Mouse (Mus musculus): ENCODE data around the gene Il18r1. TPM values are rescaled to one million over a fixed set of nuclear protein-coding genes. Genes with fewer than 3 reads are reported as not detected.

Il18r1 gene
- total and polyA plus RNA-seq, 3 experiments = 0.45 to 0.76 TPM; not detected in 1

- Histone ChIP-seq H3K36me3 (replicated peaks) (peaks cover 15% of the 10 kb centered on the region), H3K4me1 (ENCODE audit: insufficient read depth, low read depth, low read length) (peaks cover 84% of the 10 kb centered on the region), H3K9me3 (replicated peaks) (no peaks in the 10 kb centered on the region), H3K27me3 (ENCODE audit: insufficient read depth, low read length) (no peaks in the 10 kb centered on the region), H3K4me3 (ENCODE audit: low read depth, low read length) (peak within 1 kb of the TSS; percentile 73)
- peak; percentile 86 for ATAC-seq (ENCODE audit: extremely low read depth, insufficient number of reproducible peaks, low FRiP score, poor library complexity, severe bottlenecking)
- peak; percentile 74 for DNase-seq (ENCODE audit: low spot score)
- TF ChIP-seq CTCF (IDR thresholded peaks at IDR 0.05; ENCODE audit: low read depth, low read length) = no peak
- TF ChIP-seq TAL1 (conservative IDR thresholded peaks at IDR 0.05; ENCODE audit: low read depth, low read length) = peak; percentile 99
- no peak for TF ChIP-seq GATA1 (IDR thresholded peaks at IDR 0.05; ENCODE audit: borderline replicate concordance, low read length)
- TF ChIP-seq GATA2 (IDR thresholded peaks at IDR 0.05; ENCODE audit: borderline replicate concordance, low read depth, low read length) = 0 out of 2 replicates have a peak, but pooled peaks have one; percentile 39
Measured at GRCm38 (mm10) chr1:40428910-40429675, 36.3 kb upstream of the Il18r1 start, which contains the start of gene Il1rl1. Il1rl1 (plus strand) TSS chr1:40429570.

GRCm38 (mm10) chr1:40430143-40430834 is 35.1 kb upstream of the Il18r1 start:
- H3K4me1 ChIP-seq (ENCODE audit: insufficient read depth, low read depth, low read length) = peaks cover 79% of the 10 kb centered on the region
- no peak for ATAC-seq (ENCODE audit: extremely low read depth, insufficient number of reproducible peaks, low FRiP score, poor library complexity, severe bottlenecking)
- DNase-seq (ENCODE audit: low spot score) = no peak
- no peaks in the 10 kb centered on the region for H3K9me3 ChIP-seq (replicated peaks)
- TF ChIP-seq POLR2AphosphoS5 (IDR thresholded peaks at IDR 0.05; ENCODE audit: insufficient replicate concordance, low read depth, low read length) (no peak), GATA2 (IDR thresholded peaks at IDR 0.05; ENCODE audit: borderline replicate concordance, low read depth, low read length) (no peak), GATA1 (IDR thresholded peaks at IDR 0.05; ENCODE audit: borderline replicate concordance, low read length) (no peak), TAL1 (conservative IDR thresholded peaks at IDR 0.05; ENCODE audit: low read depth, low read length) (no peak), CTCF (IDR thresholded peaks at IDR 0.05; ENCODE audit: low read depth, low read length) (no peak)
- peaks cover 20% of the 10 kb centered on the region for H3K36me3 ChIP-seq (replicated peaks)
- H3K27me3 ChIP-seq (ENCODE audit: insufficient read depth, low read length) = no peaks in the 10 kb centered on the region
- peak overlapping the region; percentile 73 for H3K4me3 ChIP-seq (ENCODE audit: low read depth, low read length)

- DNase-seq (ENCODE audit: low spot score) = no peak
Measured at GRCm38 (mm10) chr1:40432169-40432568, 33.2 kb upstream of the Il18r1 start.

GRCm38 (mm10) chr1:40435936-40436335 is 29.4 kb upstream of the Il18r1 start:
- no peak for ATAC-seq (ENCODE audit: extremely low read depth, insufficient number of reproducible peaks, low FRiP score, poor library complexity, severe bottlenecking)
- H3K36me3 ChIP-seq (replicated peaks) = peaks cover 55% of the 10 kb centered on the region
- no peaks in the 10 kb centered on the region for H3K9me3 ChIP-seq (replicated peaks)
- TF ChIP-seq CTCF (IDR thresholded peaks at IDR 0.05; ENCODE audit: low read depth, low read length) = no peak
- TF ChIP-seq GATA2 (IDR thresholded peaks at IDR 0.05; ENCODE audit: borderline replicate concordance, low read depth, low read length) = no peak
- no peak for TF ChIP-seq POLR2AphosphoS5 (IDR thresholded peaks at IDR 0.05; ENCODE audit: insufficient replicate concordance, low read depth, low read length)
- TF ChIP-seq GATA1 (IDR thresholded peaks at IDR 0.05; ENCODE audit: borderline replicate concordance, low read length) = no peak
- no peak for TF ChIP-seq TAL1 (conservative IDR thresholded peaks at IDR 0.05; ENCODE audit: low read depth, low read length)
- no peaks in the 10 kb centered on the region for H3K27me3 ChIP-seq (ENCODE audit: insufficient read depth, low read length)
- no peak overlapping the region for H3K4me3 ChIP-seq (ENCODE audit: low read depth, low read length)
- no peak for DNase-seq (ENCODE audit: low spot score)
- H3K4me1 ChIP-seq (ENCODE audit: insufficient read depth, low read depth, low read length) = peaks cover 74% of the 10 kb centered on the region

More at GRCm38 (mm10) chr1:40432169-40432568, 33.2 kb upstream of the Il18r1 start:
- Histone ChIP-seq H3K27me3 (ENCODE audit: insufficient read depth, low read length) (no peaks in the 10 kb centered on the region), H3K4me1 (ENCODE audit: insufficient read depth, low read depth, low read length) (peaks cover 83% of the 10 kb centered on the region), H3K4me3 (ENCODE audit: low read depth, low read length) (no peak overlapping the region; the same call in 1 of the 2 replicates), H3K9me3 (replicated peaks) (no peaks in the 10 kb centered on the region), H3K36me3 (replicated peaks) (peaks cover 34% of the 10 kb centered on the region)
- ATAC-seq (ENCODE audit: extremely low read depth, insufficient number of reproducible peaks, low FRiP score, poor library complexity, severe bottlenecking) = no peak
- TF ChIP-seq GATA1 (IDR thresholded peaks at IDR 0.05; ENCODE audit: borderline replicate concordance, low read length) (no peak), POLR2AphosphoS5 (IDR thresholded peaks at IDR 0.05; ENCODE audit: insufficient replicate concordance, low read depth, low read length) (no peak), GATA2 (IDR thresholded peaks at IDR 0.05; ENCODE audit: borderline replicate concordance, low read depth, low read length) (no peak), TAL1 (conservative IDR thresholded peaks at IDR 0.05; ENCODE audit: low read depth, low read length) (no peak), CTCF (IDR thresholded peaks at IDR 0.05; ENCODE audit: low read depth, low read length) (no peak)

- Histone ChIP-seq H3K27me3 (ENCODE audit: insufficient read depth, low read length) (no peaks in the 10 kb centered on the region), H3K9me3 (replicated peaks) (no peaks in the 10 kb centered on the region), H3K4me3 (ENCODE audit: low read depth, low read length) (peak overlapping the region; percentile 47; the same call in 1 of the 2 replicates), H3K4me1 (ENCODE audit: insufficient read depth, low read depth, low read length) (peaks cover 68% of the 10 kb centered on the region), H3K36me3 (replicated peaks) (peaks cover 66% of the 10 kb centered on the region)
- TF ChIP-seq GATA1 (IDR thresholded peaks at IDR 0.05; ENCODE audit: borderline replicate concordance, low read length) (no peak), POLR2AphosphoS5 (IDR thresholded peaks at IDR 0.05; ENCODE audit: insufficient replicate concordance, low read depth, low read length) (no peak), TAL1 (conservative IDR thresholded peaks at IDR 0.05; ENCODE audit: low read depth, low read length) (peak; percentile 68), GATA2 (IDR thresholded peaks at IDR 0.05; ENCODE audit: borderline replicate concordance, low read depth, low read length) (no peak), CTCF (IDR thresholded peaks at IDR 0.05; ENCODE audit: low read depth, low read length) (no peak)
- DNase-seq (ENCODE audit: low spot score) (peak; percentile 44), ATAC-seq (ENCODE audit: extremely low read depth, insufficient number of reproducible peaks, low FRiP score, poor library complexity, severe bottlenecking) (peak; percentile 79)
Measured at GRCm38 (mm10) chr1:40437340-40437739, 28.0 kb upstream of the Il18r1 start.

- H3K9me3 ChIP-seq (replicated peaks) = no peaks in the 10 kb centered on the region
- peaks cover 70% of the 10 kb centered on the region for H3K36me3 ChIP-seq (replicated peaks)
- DNase-seq (ENCODE audit: low spot score) = no peak
- no peaks in the 10 kb centered on the region for H3K27me3 ChIP-seq (ENCODE audit: insufficient read depth, low read length)
- ATAC-seq (ENCODE audit: extremely low read depth, insufficient number of reproducible peaks, low FRiP score, poor library complexity, severe bottlenecking) = no peak
- TF ChIP-seq GATA1 (IDR thresholded peaks at IDR 0.05; ENCODE audit: borderline replicate concordance, low read length) = no peak
- no peak for TF ChIP-seq TAL1 (conservative IDR thresholded peaks at IDR 0.05; ENCODE audit: low read depth, low read length)
- no peak for TF ChIP-seq GATA2 (IDR thresholded peaks at IDR 0.05; ENCODE audit: borderline replicate concordance, low read depth, low read length)
- no peak for TF ChIP-seq POLR2AphosphoS5 (IDR thresholded peaks at IDR 0.05; ENCODE audit: insufficient replicate concordance, low read depth, low read length)
- no peak for TF ChIP-seq CTCF (IDR thresholded peaks at IDR 0.05; ENCODE audit: low read depth, low read length)
- peaks cover 48% of the 10 kb centered on the region for H3K4me1 ChIP-seq (ENCODE audit: insufficient read depth, low read depth, low read length)
- H3K4me3 ChIP-seq (ENCODE audit: low read depth, low read length) = no peak overlapping the region
Measured at GRCm38 (mm10) chr1:40439504-40439903, 25.8 kb upstream of the Il18r1 start.

Data from G1E (cell line).